19 mouse cellular contexts compared by ENCODE assay signal in genomic region chr9:15774911-15775310, GRCm38 (mm10).
DNase-seq lines count a peak whose midpoint lies in the region; ATAC-seq and TF ChIP-seq lines count a peak whose summit lies in the region.
"Had no signal": no experiment of that assay in that cellular context is flagged by ENCODE, and none has a peak within 500 bp of the region (broad histone marks: within the 10 kb centered on the region; RNA-seq: fewer than 3 reads in every experiment).

No protein-coding gene starts in this region.

- no peak for DNase-seq in hindbrain, postnatal 0 days (ENCODE audit: low spot score)
- DNase-seq in Muller cell, postnatal 12 days (ENCODE audit: inconsistent ontology term) = peak; percentile 84
- peak; percentile 54 for DNase-seq in embryonic facial prominence, embryonic 14.5 days (ENCODE audit: low spot score)
- no peak for DNase-seq in limb, embryonic 11.5 days (ENCODE audit: low spot score)
- DNase-seq in cerebellum, postnatal 14 days = no peak
- DNase-seq in kidney, adult 18-20 months = no peak
- DNase-seq: adrenal gland, postnatal 14 days; cerebellum, postnatal 36 days; gastrocnemius, postnatal 10 days; heart, postnatal 36 days; kidney, adult 9 months; spleen, adult 18-20 months had no signal

- no peak for TF ChIP-seq CTCF in hindbrain, postnatal 0 days (IDR thresholded peaks at IDR 0.05; ENCODE audit: low read depth)

- no peak overlapping the region for H3K27ac ChIP-seq in hindbrain, embryonic 12.5 days
- H3K27ac ChIP-seq in hindbrain, postnatal 0 days = no peak overlapping the region
- no peak overlapping the region for H3K27ac ChIP-seq in embryonic facial prominence, embryonic 14.5 days (replicated peaks; ENCODE audit: low read depth, low read length)
- peak overlapping the region; percentile 61; the same call in 1 of the 2 replicates for H3K27ac ChIP-seq in limb, embryonic 11.5 days (replicated peaks; ENCODE audit: low read depth, low read length)
- H3K27ac ChIP-seq: heart, embryonic 10.5 days; liver, embryonic 12.5 days; stomach, postnatal 0 days had no signal

- 0 out of 2 replicates have a peak, but pooled peaks have one; percentile 33 for ATAC-seq in hindbrain, embryonic 12.5 days (ENCODE audit: low FRiP score)
- ATAC-seq in hindbrain, postnatal 0 days = no peak; the same call in 1 of the 2 replicates
- peak; percentile 72; the same call in 1 of the 2 replicates for ATAC-seq in embryonic facial prominence, embryonic 14.5 days (ENCODE audit: low read depth)
- ATAC-seq in limb, embryonic 11.5 days (ENCODE audit: insufficient number of reproducible peaks, low FRiP score, low TSS enrichment, low read depth) = peak; percentile 63
- ATAC-seq: liver, embryonic 12.5 days had no signal

- 66% methylated on average over 1 of the region's 1 CpGs for WGBS in hindbrain, embryonic 12.5 days
- 65% methylated on average over 1 of the region's 1 CpGs for WGBS in hindbrain, postnatal 0 days
- 50% methylated on average over 1 of the region's 1 CpGs for WGBS in embryonic facial prominence, embryonic 14.5 days
- WGBS in limb, embryonic 11.5 days = 40% methylated on average over 1 of the region's 1 CpGs

- no peaks in the 10 kb centered on the region for H3K4me1 ChIP-seq in hindbrain, embryonic 12.5 days
- H3K4me1 ChIP-seq in hindbrain, postnatal 0 days (ENCODE audit: insufficient read depth, low read length) = no peaks in the 10 kb centered on the region
- no peaks in the 10 kb centered on the region for H3K4me1 ChIP-seq in embryonic facial prominence, embryonic 14.5 days (ENCODE audit: control insufficient read depth, insufficient read depth, low read length)
- H3K4me1 ChIP-seq in limb, embryonic 11.5 days (ENCODE audit: control insufficient read depth, insufficient read depth, low read length) = peaks cover 5% of the 10 kb centered on the region; the same call in 1 of the 2 replicates
- H3K4me1 ChIP-seq: heart, embryonic 10.5 days; liver, embryonic 12.5 days had no signal

- no peak overlapping the region for H3K4me3 ChIP-seq in hindbrain, embryonic 12.5 days
- no peak overlapping the region for H3K4me3 ChIP-seq in hindbrain, postnatal 0 days (ENCODE audit: low read length)
- H3K4me3 ChIP-seq in embryonic facial prominence, embryonic 14.5 days (ENCODE audit: low read depth, low read length) = no peak overlapping the region
- no peak overlapping the region for H3K4me3 ChIP-seq in limb, embryonic 11.5 days (ENCODE audit: low read depth, low read length)
- H3K4me3 ChIP-seq: erythroblast, embryonic 14.5 days; heart, embryonic 10.5 days; liver, embryonic 12.5 days; myocyte had no signal

- H3K9me3 ChIP-seq in hindbrain, embryonic 12.5 days (replicated peaks) = no peaks in the 10 kb centered on the region
- no peaks in the 10 kb centered on the region for H3K9me3 ChIP-seq in hindbrain, postnatal 0 days (ENCODE audit: low read length)
- no peaks in the 10 kb centered on the region for H3K9me3 ChIP-seq in embryonic facial prominence, embryonic 14.5 days (ENCODE audit: control insufficient read depth, low read length)
- H3K9me3 ChIP-seq in limb, embryonic 11.5 days (ENCODE audit: control insufficient read depth, low read length) = no peaks in the 10 kb centered on the region
- H3K9me3 ChIP-seq: G1E; heart, embryonic 10.5 days; liver, embryonic 12.5 days had no signal

- H3K36me3 ChIP-seq in hindbrain, embryonic 12.5 days = no peaks in the 10 kb centered on the region
- no peaks in the 10 kb centered on the region for H3K36me3 ChIP-seq in hindbrain, postnatal 0 days (ENCODE audit: insufficient read depth, low read length)
- no peaks in the 10 kb centered on the region for H3K36me3 ChIP-seq in embryonic facial prominence, embryonic 14.5 days (ENCODE audit: control insufficient read depth, insufficient read depth, low read length)
- no peaks in the 10 kb centered on the region for H3K36me3 ChIP-seq in limb, embryonic 11.5 days (ENCODE audit: control insufficient read depth, insufficient read depth, low read length)
- H3K36me3 ChIP-seq: G1E; heart, embryonic 10.5 days; liver, embryonic 12.5 days had no signal

- no peak overlapping the region for H3K4me2 ChIP-seq in hindbrain, embryonic 12.5 days (replicated peaks)
- H3K4me2 ChIP-seq in hindbrain, postnatal 0 days (ENCODE audit: low read depth, low read length) = no peak overlapping the region
- no peak overlapping the region for H3K4me2 ChIP-seq in embryonic facial prominence, embryonic 14.5 days (ENCODE audit: low read depth, low read length)
- H3K4me2 ChIP-seq in limb, embryonic 11.5 days (ENCODE audit: low read depth, severe bottlenecking) = no peak overlapping the region
- H3K4me2 ChIP-seq: liver, embryonic 12.5 days had no signal

- no peak overlapping the region for H3K9ac ChIP-seq in hindbrain, embryonic 12.5 days
- H3K9ac ChIP-seq in hindbrain, postnatal 0 days (replicated peaks; ENCODE audit: low read length) = no peak overlapping the region
- no peak overlapping the region for H3K9ac ChIP-seq in embryonic facial prominence, embryonic 14.5 days (ENCODE audit: low read depth, low read length)
- H3K9ac ChIP-seq in limb, embryonic 11.5 days (ENCODE audit: low read length) = no peak overlapping the region
- H3K9ac ChIP-seq: liver, embryonic 12.5 days had no signal

- no peaks in the 10 kb centered on the region for H3K27me3 ChIP-seq in hindbrain, embryonic 12.5 days
- H3K27me3 ChIP-seq in hindbrain, postnatal 0 days (ENCODE audit: insufficient read depth, low read length) = no peaks in the 10 kb centered on the region
- no peaks in the 10 kb centered on the region for H3K27me3 ChIP-seq in embryonic facial prominence, embryonic 14.5 days (replicated peaks; ENCODE audit: control insufficient read depth, insufficient read depth, low read length)
- no peaks in the 10 kb centered on the region for H3K27me3 ChIP-seq in limb, embryonic 11.5 days (ENCODE audit: control insufficient read depth, insufficient read depth, low read length)
- H3K27me3 ChIP-seq: liver, embryonic 12.5 days had no signal

Comparison
In these comparisons a context has a peak if more than half of its experiments do, and no peak if none do; other contexts are left out.
1. DNase-seq: peak in Muller cell, postnatal 12 days (single experiment) and embryonic facial prominence, embryonic 14.5 days (single experiment); none in hindbrain, postnatal 0 days (single experiment), limb, embryonic 11.5 days (single experiment), cerebellum, postnatal 14 days (0 of 2) and kidney, adult 18-20 months (single experiment).